Mouse (Mus musculus): ENCODE measurements around the gene Parm1.

Parm1 gene

GRCm38 (mm10) chr5:91654331-91655048, 137.1 kb downstream of the Parm1 start:
- no peak for DNase-seq

- no peak for DNase-seq
Observed at GRCm38 (mm10) chr5:91655263-91655662, 137.8 kb downstream of the Parm1 start.

- no peak for DNase-seq
Observed at GRCm38 (mm10) chr5:91662715-91663114, 145.3 kb downstream of the Parm1 start.

- no peak for DNase-seq
Observed at GRCm38 (mm10) chr5:91667127-91667526, 149.7 kb downstream of the Parm1 start.

GRCm38 (mm10) chr5:91669235-91669634, 151.8 kb downstream of the Parm1 start:
- DNase-seq: peak; percentile 91
